In genomic region chr13:97235911-97236310, GRCm38 (mm10) we compare ENCODE assay signal across 27 mouse cellular contexts. TPM values are rescaled to one million over a fixed set of nuclear protein-coding genes. Genes with fewer than 3 reads are reported as not detected.
A peak's percentile ranks its signal among the peaks of the same experiment; 100 is the strongest.
DNase-seq lines count a peak whose midpoint lies in the region; ATAC-seq and TF ChIP-seq lines count a peak whose summit lies in the region.
"Had no signal": no experiment of that assay in that cellular context is flagged by ENCODE, and none has a peak within 500 bp of the region (broad histone marks: within the 10 kb centered on the region; RNA-seq: fewer than 3 reads in every experiment).

No protein-coding gene starts in this region.

- no peaks in the 10 kb centered on the region for H3K27me3 ChIP-seq in forebrain, embryonic 15.5 days
- H3K27me3 ChIP-seq in forebrain, postnatal 0 days (ENCODE audit: insufficient read depth, low read length) = no peaks in the 10 kb centered on the region
- no peaks in the 10 kb centered on the region for H3K27me3 ChIP-seq in limb, embryonic 15.5 days
- H3K27me3 ChIP-seq: embryonic facial prominence, embryonic 15.5 days; intestine, embryonic 15.5 days; neural tube, embryonic 13.5 days had no signal

- no peak for TF ChIP-seq POLR2A in brain, embryonic 14.5 days (IDR thresholded peaks at IDR 0.05; ENCODE audit: borderline replicate concordance, extremely low read depth, insufficient read depth, insufficient read length, poor library complexity, severe bottlenecking)

- no peak overlapping the region for H3K4me2 ChIP-seq in forebrain, embryonic 15.5 days (replicated peaks)
- H3K4me2 ChIP-seq in forebrain, postnatal 0 days (ENCODE audit: low read depth) = no peak overlapping the region
- H3K4me2 ChIP-seq in limb, embryonic 15.5 days = no peak overlapping the region
- H3K4me2 ChIP-seq: embryonic facial prominence, embryonic 15.5 days; intestine, embryonic 15.5 days; liver, embryonic 11.5 days; midbrain, embryonic 11.5 days; neural tube, embryonic 13.5 days had no signal

- WGBS in forebrain, embryonic 15.5 days = 24% methylated on average over 6 of the region's 6 CpGs
- 26% methylated on average over 6 of the region's 6 CpGs for WGBS in forebrain, postnatal 0 days
- WGBS in limb, embryonic 15.5 days = 39% methylated on average over 6 of the region's 6 CpGs

- H3K36me3 ChIP-seq in forebrain, embryonic 15.5 days = no peaks in the 10 kb centered on the region
- no peaks in the 10 kb centered on the region for H3K36me3 ChIP-seq in forebrain, postnatal 0 days (ENCODE audit: insufficient read depth)
- H3K36me3 ChIP-seq in limb, embryonic 15.5 days = no peaks in the 10 kb centered on the region
- H3K36me3 ChIP-seq: embryonic facial prominence, embryonic 10.5 days; embryonic facial prominence, embryonic 15.5 days; hindbrain, embryonic 10.5 days; intestine, embryonic 15.5 days; neural tube, embryonic 13.5 days had no signal

- no peak for TF ChIP-seq CTCF in forebrain, postnatal 0 days (IDR thresholded peaks at IDR 0.05; ENCODE audit: low read depth)
- TF ChIP-seq CTCF in brain, embryonic 14.5 days (IDR thresholded peaks at IDR 0.05; ENCODE audit: borderline replicate concordance, extremely low read depth, insufficient read depth, insufficient read length) = no peak

- ATAC-seq in forebrain, embryonic 15.5 days (replicated peaks) = no peak
- ATAC-seq in forebrain, postnatal 0 days = no peak
- no peak for ATAC-seq in limb, embryonic 15.5 days (ENCODE audit: insufficient number of reproducible peaks, low FRiP score, low TSS enrichment, low read depth)
- ATAC-seq: CD4-positive, CD25-positive, alpha-beta regulatory T cell, adult 4 months; hindbrain, postnatal 0 days; intestine, embryonic 15.5 days; liver, postnatal 0 days had no signal

- H3K9me3 ChIP-seq in forebrain, embryonic 15.5 days = no peaks in the 10 kb centered on the region
- H3K9me3 ChIP-seq in forebrain, postnatal 0 days (ENCODE audit: low read length) = no peaks in the 10 kb centered on the region
- H3K9me3 ChIP-seq in limb, embryonic 15.5 days = no peaks in the 10 kb centered on the region
- H3K9me3 ChIP-seq: embryonic facial prominence, embryonic 10.5 days; embryonic facial prominence, embryonic 15.5 days; hindbrain, embryonic 10.5 days; intestine, embryonic 15.5 days; neural tube, embryonic 13.5 days had no signal

- DNase-seq in forebrain, postnatal 0 days = no peak
- DNase-seq in kidney, postnatal 25 days = peak; percentile 40 to 45
- DNase-seq in kidney, postnatal 10 days = no peak
- peak; percentile 80 for DNase-seq in brain, embryonic 14.5 days (ENCODE audit: low read depth)
- DNase-seq in frontal cortex, postnatal 10 days (ENCODE audit: low spot score in 2 of 2) = no peak
- DNase-seq: adrenal gland, postnatal 25 days; cerebellum, adult 2 months; cerebellum, postnatal 25 days; heart, postnatal 14 days; layer of hippocampus, postnatal 36 days; left cerebral cortex, postnatal 4 days; liver, postnatal 0 days; lung, postnatal 36 days; right cerebral cortex, postnatal 4 days; thymus, postnatal 4 days had no signal

- H3K4me1 ChIP-seq in forebrain, embryonic 15.5 days = peaks cover 39% of the 10 kb centered on the region
- H3K4me1 ChIP-seq in forebrain, postnatal 0 days (ENCODE audit: insufficient read depth) = peaks cover 4% of the 10 kb centered on the region; the same call in 1 of the 2 replicates
- peaks cover 24% of the 10 kb centered on the region for H3K4me1 ChIP-seq in limb, embryonic 15.5 days

- H3K27ac ChIP-seq in forebrain, embryonic 15.5 days (replicated peaks) = peak overlapping the region; percentile 50
- H3K27ac ChIP-seq in forebrain, postnatal 0 days (ENCODE audit: low read depth, low read length) = no peak overlapping the region
- 0 out of 2 replicates have a peak overlapping the region, but pooled peaks have one; percentile 9 for H3K27ac ChIP-seq in limb, embryonic 15.5 days
- H3K27ac ChIP-seq: embryonic facial prominence, embryonic 10.5 days; embryonic facial prominence, embryonic 15.5 days; hindbrain, embryonic 10.5 days; hindbrain, postnatal 0 days; intestine, embryonic 15.5 days; neural tube, embryonic 13.5 days; stomach, postnatal 0 days had no signal

- no peak overlapping the region for H3K9ac ChIP-seq in forebrain, embryonic 15.5 days (replicated peaks)
- no peak overlapping the region for H3K9ac ChIP-seq in forebrain, postnatal 0 days
- H3K9ac ChIP-seq in limb, embryonic 15.5 days = no peak overlapping the region
- H3K9ac ChIP-seq: embryonic facial prominence, embryonic 15.5 days; intestine, embryonic 15.5 days; liver, postnatal 0 days; neural tube, embryonic 13.5 days had no signal

- H3K4me3 ChIP-seq in forebrain, embryonic 15.5 days = no peak overlapping the region
- H3K4me3 ChIP-seq in forebrain, postnatal 0 days (ENCODE audit: low read depth, low read length) = no peak overlapping the region
- no peak overlapping the region for H3K4me3 ChIP-seq in limb, embryonic 15.5 days
- H3K4me3 ChIP-seq: embryonic facial prominence, embryonic 10.5 days; embryonic facial prominence, embryonic 15.5 days; hindbrain, embryonic 10.5 days; intestine, embryonic 15.5 days; neural tube, embryonic 13.5 days had no signal

RNA-seq across cellular contexts. Expression of gene Enc1, which starts 5.0 kb away (rescaled TPM):
- polyA plus RNA-seq in forebrain, embryonic 15.5 days (2015; fragmentation: Nextera tagmentation; extraction: Ambion mirVana) = 82.4 and 103 TPM in 2 replicates
- 423 and 513 TPM in 2 replicates for total RNA-seq in forebrain, postnatal 0 days (2014; rRNA removed)
- 76.8 and 80.3 TPM in 2 replicates for polyA plus RNA-seq in forebrain, postnatal 0 days (2015; fragmentation: Nextera tagmentation; extraction: Ambion mirVana)
- polyA plus RNA-seq in brain, embryonic 14.5 days (2012; rRNA removed) = 249 and 303 TPM in 2 replicates
- polyA plus RNA-seq in limb, embryonic 15.5 days (2015; fragmentation: Nextera tagmentation; extraction: Ambion mirVana) = 6.1 and 10.4 TPM in 2 replicates

RNA-seq across cellular contexts. Expression of gene Hexb, which starts 37.8 kb away (rescaled TPM):
- polyA plus RNA-seq in forebrain, embryonic 15.5 days (2015; fragmentation: Nextera tagmentation; extraction: Ambion mirVana) = 27.5 and 34.8 TPM in 2 replicates
- 49.2 and 54.3 TPM in 2 replicates for total RNA-seq in forebrain, postnatal 0 days (2014; rRNA removed)
- 49.2 and 50.6 TPM in 2 replicates for polyA plus RNA-seq in forebrain, postnatal 0 days (2015; fragmentation: Nextera tagmentation; extraction: Ambion mirVana)
- 25.8 and 28.2 TPM in 2 replicates for polyA plus RNA-seq in brain, embryonic 14.5 days (2012; rRNA removed)
- 63.1 and 65.7 TPM in 2 replicates for polyA plus RNA-seq in limb, embryonic 15.5 days (2015; fragmentation: Nextera tagmentation; extraction: Ambion mirVana)

Comparison
In these comparisons a context has a peak if more than half of its experiments do, and no peak if none do; other contexts are left out.
1. DNase-seq: peak in kidney, postnatal 25 days (2 of 2) and brain, embryonic 14.5 days (single experiment); none in forebrain, postnatal 0 days (single experiment), kidney, postnatal 10 days (single experiment) and frontal cortex, postnatal 10 days (0 of 2).